Mouse (Mus musculus) liver, postnatal 0 days (tissue): ENCODE data around the gene Higd2a.

ENCODE experiments used
- CTCF ChIP-seq: sonication (generic); IDR thresholded peaks from 2 replicates; pipeline ENCODE4 v1.5.1; 2016; ENCODE audit warnings: antibody characterized with exemption, low read depth
- EP300 ChIP-seq: IDR thresholded peaks from 2 replicates; pipeline ENCODE4 v1.6.1; 2016; ENCODE audit warnings: antibody characterized with exemption, low read depth, mild to moderate bottlenecking

- TF ChIP-seq CTCF, result no peak
- TF ChIP-seq EP300, result no peak
Observed at GRCm38 (mm10) chr13:54556796-54557195, 33.2 kb upstream of the Higd2a start.
